Mouse (Mus musculus) splenic B cell, adult 2 months (primary cell): ENCODE results near the gene Trim15.
"Not testable (repeated sequence)": the region's sequence is repeated elsewhere in the genome, so short reads cannot be mapped to it uniquely, and the experiment has no call there.

Experiments used
- DNase-seq: peaks from one replicate; pipeline ENCODE4 v3.0.0-alpha.2; 2011; ENCODE audit warnings: low read depth, low spot score
- H3K27me3 ChIP-seq: 2 replicates; pipeline ENCODE4 v1.6.1; 2012; ENCODE audit warnings: mild to moderate bottlenecking, low read length, moderate library complexity, mixed read lengths; ENCODE audit not compliant: control insufficient read depth, poor library complexity, insufficient read depth, severe bottlenecking
- H3K36me3 ChIP-seq: 2 replicates; pipeline ENCODE4 v1.6.1; 2012; ENCODE audit warnings: mild to moderate bottlenecking, low read length, moderate library complexity, mixed read lengths; ENCODE audit not compliant: control insufficient read depth, poor library complexity, insufficient read depth, severe bottlenecking

Trim15 gene

DNA sequence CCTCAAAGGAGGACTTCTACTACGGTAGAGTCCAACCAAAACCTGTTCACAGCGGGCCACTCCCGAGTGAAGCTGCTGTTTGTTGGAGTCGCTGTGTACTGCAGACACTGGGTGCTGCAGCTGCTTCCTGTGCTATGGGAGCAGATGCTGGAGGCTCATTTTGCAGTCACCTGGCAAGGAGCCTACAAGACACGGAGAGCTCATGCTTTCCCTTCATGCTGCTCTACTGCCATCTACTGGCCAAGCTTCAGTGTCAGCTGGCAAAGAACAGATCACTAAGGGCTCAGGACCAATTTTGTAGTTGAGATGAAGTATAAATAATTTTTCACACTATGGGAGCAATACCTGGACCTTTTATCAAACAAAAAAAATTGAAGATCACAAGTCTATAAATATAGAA lies 41.0 kb downstream of the Trim15 start:
- not testable (repeated sequence) for H3K36me3 ChIP-seq, H3K27me3 ChIP-seq
- DNase-seq: peak; percentile 82

DNA sequence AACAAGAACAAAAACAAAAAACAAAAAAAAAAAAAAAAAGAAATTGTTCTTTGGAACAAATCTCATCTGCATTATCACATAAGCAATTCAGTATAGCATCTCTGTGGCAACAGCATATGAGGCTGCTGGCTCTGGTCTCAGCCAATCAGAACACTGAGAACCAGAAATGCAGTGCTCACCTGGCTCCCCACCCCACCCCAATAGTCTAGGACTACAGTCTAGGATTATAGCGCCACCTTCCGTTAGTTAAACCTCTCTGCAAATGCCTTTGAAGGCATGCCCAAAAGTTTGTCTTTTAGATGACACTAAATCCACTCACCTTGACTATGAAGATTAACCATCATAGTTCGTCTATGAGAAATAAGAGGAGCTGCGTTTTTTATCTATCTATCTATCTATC lies 41.5 kb downstream of the Trim15 start:
- DNase-seq: peak; percentile 67
- H3K27me3 ChIP-seq: peaks cover 2% of the 10 kb centered on the region; the same call in 1 of the 2 replicates
- H3K36me3 ChIP-seq: no peaks in the 10 kb centered on the region

DNA sequence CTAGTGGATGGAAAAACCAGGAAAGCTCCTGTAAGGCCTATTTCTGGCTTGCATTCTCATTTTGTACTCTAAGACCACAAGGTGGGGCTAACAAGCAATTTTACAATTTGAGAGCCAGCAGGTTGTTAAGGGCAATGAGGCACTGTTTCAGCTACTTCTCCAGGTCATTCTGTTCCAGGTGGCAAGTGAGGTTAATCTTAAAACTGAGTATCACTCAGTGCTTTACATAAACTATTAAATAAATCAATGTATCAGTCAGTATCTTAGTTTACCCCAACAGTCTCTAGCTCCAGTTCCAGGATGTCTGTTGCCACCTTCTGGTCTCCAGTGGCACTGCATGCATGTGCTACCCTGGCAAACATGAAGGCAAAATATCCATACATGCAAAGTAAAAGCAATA lies 43.0 kb downstream of the Trim15 start:
- peak; percentile 71 for DNase-seq
- H3K27me3 ChIP-seq: peaks cover 2% of the 10 kb centered on the region

DNA sequence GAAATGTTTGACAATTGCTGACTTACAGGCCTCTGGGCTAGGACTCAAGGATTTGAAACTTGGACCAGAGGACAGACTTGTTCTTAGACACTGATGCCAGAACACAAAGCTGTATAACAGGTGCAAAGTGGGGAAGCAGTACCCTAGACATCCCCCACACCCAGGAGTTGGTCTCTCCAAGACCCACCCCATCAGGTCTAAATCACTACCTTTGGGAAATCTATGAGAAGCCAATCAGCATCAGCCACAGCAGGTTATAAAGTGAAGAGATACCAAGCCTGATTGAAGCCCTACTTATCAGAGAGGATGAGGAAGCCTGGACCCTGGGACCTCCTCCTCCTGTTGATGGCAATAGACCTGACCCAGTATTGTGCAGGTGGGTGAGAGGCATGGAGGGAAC lies 55.1 kb downstream of the Trim15 start, which contains the start of gene H2-M10.6:
Gene H2-M10.6, plus strand, starts transcription at position 301 of the 400 bp plus-strand sequence.
- DNase-seq: no peak
- no peaks in the 10 kb centered on the region for H3K36me3 ChIP-seq
- H3K27me3 ChIP-seq: no peaks in the 10 kb centered on the region

More for the DNA sequence above, 43.0 kb downstream of the Trim15 start:
- no peaks in the 10 kb centered on the region for H3K36me3 ChIP-seq
